Mouse (Mus musculus) common myeloid progenitor, adult 5-6 weeks (primary cell): ENCODE data around the gene Igsf8. TPM values are rescaled to one million over a fixed set of nuclear protein-coding genes. Genes with fewer than 3 reads are reported as not detected.

Experiments used
- ATAC-seq: replicated peaks from 2 replicates; pipeline ENCODE4 v1.8.0; 2016; ENCODE audit warnings: low read depth, mild to moderate bottlenecking, moderate TSS enrichment, inconsistent platforms; ENCODE audit not compliant: poor library complexity, severe bottlenecking
- total RNA-seq: library from RNA; stranded (forward); fragments of 200-1000, 187-1606 nt; gene quantifications from 2 replicates; pipeline ENCODE4 v1.2.3, GENCODE M21; 2017

Igsf8 gene
- 18.2 and 20.0 TPM in 2 replicates for total RNA-seq

DNA sequence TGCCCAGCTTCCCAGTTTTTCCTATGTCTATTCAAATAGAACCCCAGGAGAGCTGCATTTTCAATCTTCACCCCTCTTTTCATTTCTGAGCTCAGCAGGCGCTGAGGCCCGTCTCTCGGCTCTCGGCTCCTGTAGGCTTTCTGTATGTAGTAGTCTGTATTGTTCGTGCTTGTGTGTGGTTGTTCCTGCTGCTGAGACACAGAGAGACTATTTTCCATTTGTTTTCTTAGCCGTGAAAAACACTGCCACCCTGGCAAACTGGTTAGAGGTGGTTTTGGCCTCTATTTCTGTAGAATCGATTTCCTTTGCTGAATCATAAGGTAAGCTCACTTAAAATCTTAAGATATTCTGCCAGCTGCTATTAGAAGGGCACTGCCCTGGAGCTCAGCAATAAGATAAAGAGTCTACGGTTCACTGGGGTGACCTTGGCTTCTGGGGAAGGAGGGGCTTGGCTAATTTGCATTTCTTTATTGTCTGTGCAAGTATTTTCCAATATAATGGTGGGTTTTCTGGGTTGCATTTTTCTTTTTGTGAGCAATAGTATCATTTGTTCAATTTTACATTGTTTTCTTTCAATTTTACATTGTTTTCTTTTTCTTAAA, at the start of gene Igsf8:
Gene Igsf8 (plus strand): TSS at position 165 of the 602 bp plus-strand sequence.
- no peak for ATAC-seq

- no peak for ATAC-seq
Measured at GRCm38 (mm10) chr1:172212776-172213175, 48.7 kb upstream of the Igsf8 start.

DNA sequence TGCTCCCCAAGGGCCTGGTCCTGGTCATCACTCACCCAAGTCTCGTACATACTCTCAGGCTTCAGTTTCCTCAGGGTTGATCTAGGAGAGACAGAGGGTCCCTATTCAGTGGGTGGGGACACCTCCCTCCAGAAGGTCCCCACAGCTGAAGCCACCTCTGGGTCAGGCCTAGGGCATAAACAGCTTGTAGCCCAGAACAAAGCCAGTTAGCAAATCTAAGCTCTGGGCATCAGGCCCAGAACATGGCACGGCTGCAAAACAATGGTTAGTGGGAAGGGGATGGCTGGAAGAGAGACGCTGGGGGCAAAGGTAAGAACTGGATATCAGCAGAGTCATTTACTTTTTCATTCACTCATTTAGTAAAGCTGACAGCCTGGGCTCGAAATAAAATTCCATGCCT, 47.7 kb upstream of the Igsf8 start:
- no peak for ATAC-seq

DNA sequence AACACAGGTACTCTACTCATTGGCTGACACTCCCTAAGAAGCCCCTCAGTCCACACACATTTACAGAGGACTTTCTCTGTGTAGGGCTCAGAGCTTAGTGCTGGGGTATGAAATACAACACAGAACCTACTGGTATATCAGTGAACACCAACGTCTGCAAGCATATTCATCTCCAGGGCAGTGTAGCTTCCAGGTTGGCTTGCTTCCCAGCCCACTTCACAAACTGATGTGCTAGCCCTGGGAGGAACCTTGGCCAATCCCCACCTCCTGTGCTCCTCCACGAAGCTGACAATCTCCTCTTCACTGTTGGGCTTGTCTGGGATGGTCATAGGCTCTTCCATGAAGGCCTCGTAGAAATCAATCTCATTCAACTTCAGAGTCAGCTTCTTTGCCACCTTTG, 46.7 kb upstream of the Igsf8 start:
- ATAC-seq = no peak

DNA sequence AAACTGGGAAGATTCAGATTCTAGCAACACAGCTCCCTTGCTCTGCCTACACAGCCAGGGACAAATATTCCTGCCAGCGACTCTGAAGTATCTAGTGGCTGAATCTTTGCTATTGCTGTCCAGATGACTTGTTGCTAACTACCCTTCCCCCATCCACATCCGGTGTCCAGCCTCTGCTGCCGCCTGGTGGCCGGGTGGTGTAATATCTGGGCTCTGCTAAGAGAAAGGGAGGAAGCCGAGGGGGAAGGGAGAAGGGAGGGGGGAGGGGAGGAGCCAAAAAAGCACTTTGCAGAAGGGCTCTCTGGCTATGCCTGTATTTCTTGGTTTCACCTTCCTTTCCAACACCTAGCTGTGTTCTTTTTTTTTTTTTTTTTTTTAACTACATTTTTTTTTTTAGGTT, 44.3 kb upstream of the Igsf8 start:
- peak; percentile 98 for ATAC-seq

DNA sequence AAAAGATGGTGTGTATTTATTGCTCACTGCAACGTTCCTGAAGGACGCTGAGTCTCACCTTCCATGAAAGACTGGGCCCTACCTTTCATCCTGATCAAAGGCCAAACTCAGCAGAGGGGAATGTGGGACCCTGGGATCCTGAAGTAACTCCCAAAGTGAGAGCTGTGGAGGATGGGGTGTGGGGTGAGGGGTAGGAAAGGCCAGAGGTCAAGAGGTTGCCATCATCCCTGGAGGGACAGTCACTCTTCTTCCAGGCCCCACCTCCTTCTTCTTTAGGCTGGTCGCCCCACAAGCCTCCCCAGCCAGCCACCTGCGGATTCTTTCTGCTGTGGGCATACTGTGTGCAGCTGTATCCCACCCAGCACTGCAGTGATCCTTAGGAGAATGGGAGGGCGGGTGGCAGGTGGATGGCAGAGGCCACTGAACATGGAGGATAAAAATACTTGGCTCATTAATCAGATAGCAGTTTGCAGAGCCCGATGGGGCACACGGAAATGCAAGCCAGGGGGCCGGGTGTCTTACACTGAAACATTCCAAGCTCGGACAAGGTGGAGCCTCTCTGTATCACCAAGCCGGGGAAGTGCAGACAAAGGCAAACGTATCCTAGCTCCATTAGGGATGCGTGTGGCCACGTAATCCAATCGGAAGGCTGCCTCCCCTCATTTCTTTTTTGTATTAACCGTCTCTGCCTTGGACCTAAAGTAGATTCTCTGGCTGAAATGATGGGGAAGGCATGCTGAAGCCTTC, 43.1 kb upstream of the Igsf8 start:
- ATAC-seq = no peak

- no peak for ATAC-seq
Measured at GRCm38 (mm10) chr1:172219451-172220406, 41.7 kb upstream of the Igsf8 start, which contains the start of gene Casq1. Gene Casq1, minus strand, starts transcription at chr1:172219868.

- no peak for ATAC-seq
Measured at GRCm38 (mm10) chr1:172220414-172220813, 41.0 kb upstream of the Igsf8 start.

DNA sequence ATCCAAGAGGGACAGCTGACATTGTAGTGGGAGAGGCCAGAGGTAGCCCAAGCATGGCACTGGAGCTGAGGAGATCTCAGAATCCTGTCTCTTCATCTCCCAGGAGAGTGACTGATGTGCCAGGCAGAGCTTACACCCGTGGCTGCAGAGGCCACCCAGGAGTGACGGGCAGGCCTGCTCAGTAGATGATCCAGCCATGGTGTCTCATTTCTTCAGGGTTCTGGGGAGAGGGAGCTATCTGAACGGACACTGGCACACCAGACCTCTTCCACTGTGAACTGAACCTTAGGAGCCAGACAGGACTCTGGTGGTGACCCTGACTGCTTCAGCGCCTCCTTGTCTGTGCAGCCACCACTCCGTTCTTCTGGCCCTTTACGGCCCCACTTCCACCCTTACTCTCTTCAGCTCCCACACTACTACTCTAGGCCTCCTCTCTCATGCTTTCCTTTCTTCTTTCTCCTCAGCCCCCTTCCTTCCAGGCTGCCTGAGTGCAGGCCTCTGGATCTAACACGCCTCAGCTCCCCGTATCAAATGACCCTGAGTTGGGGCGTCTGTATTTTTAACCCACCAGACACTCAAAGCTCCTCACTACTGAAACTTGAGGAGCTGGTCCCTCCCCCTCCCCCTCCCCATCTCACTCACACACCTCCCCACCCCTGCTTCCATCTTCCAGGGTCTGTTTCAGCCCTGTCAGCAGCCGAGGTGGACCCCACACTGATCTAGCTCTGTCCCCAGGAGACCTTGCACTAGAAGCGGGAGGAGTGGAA, 40.0 kb upstream of the Igsf8 start:
- ATAC-seq = no peak

GRCm38 (mm10) chr1:172228209-172228608, 33.2 kb upstream of the Igsf8 start:
- ATAC-seq = no peak

DNA sequence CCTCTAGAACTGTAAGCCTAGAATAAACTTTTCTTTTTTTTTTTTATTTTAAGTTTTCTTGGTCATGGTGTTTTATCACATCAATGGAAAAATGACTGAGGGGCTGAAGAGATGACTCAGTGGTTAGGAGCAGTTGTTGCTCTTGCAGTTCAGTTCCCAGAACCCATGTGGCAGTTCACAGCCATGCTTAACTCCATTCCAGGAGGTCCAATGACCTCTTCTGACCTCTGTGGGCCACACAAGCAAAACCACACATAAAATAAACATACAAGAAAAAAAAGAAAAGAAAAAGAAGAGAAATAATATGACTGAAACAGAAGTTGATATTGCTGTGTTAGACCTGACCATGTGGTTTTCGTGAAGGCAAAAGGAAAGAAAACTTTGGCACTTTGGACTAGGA, 32.2 kb upstream of the Igsf8 start:
- ATAC-seq = no peak

- peak; percentile 81 for ATAC-seq
Measured at GRCm38 (mm10) chr1:172240945-172241708, 20.3 kb upstream of the Igsf8 start.

DNA sequence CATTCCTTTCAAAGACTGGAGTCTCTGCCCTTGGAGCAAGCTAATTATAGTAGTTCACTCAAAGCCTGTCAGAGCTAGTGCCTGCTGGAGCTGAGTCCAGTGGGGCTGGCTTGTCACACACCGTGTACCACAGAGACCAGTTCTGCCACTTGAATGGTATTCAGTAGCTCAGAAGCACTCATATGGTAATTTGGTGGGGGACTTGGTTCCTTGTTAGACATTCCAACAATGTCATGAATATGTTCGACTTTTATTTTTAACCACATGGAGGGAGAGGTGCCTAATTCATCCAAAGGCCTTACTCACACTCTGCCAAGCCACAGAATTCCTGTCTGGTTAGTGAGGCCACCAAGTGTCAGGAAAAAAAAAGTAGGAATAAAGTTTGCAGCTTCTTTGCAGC, 19.0 kb upstream of the Igsf8 start:
- no peak for ATAC-seq

GRCm38 (mm10) chr1:172243547-172244205, 17.8 kb upstream of the Igsf8 start:
- ATAC-seq = no peak

DNA sequence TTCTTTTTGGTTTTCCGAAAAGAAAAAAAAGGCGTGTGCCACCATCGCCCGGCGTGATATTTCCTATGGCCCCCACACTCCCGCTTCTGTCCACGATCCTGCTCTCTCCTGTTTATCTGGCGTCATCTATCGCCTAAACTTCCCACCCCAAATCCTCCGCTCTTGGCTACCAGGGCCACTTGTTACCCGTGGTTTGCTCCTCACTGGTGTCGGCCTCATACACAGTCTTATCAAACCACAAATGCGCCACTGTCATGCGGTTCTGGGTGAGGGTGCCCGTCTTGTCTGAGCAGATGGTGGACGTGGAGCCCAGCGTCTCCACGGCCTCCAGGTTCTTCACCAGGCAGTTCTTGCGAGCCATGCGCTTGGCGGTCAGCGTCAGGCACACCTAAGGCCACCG, 16.8 kb upstream of the Igsf8 start:
- peak; percentile 59 for ATAC-seq

DNA sequence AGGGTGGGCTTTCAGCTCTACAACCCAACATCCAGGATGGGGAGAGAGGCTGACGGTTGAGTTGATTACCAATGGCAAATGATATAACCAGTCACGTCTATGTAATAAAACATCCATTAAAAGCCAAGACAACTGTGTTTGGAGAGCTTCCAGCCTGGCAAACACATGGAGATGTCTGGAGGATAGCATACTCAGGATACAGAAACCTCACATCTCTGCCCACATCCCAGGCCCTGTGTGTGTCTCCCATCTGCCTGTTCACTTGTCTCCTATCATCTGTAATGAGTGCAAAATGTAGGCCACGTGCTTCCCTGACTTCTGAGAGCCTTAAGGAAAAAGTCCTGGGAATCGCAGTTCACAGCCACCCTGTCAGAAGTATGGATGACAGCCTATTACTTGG, 14.2 kb upstream of the Igsf8 start:
- no peak for ATAC-seq

DNA sequence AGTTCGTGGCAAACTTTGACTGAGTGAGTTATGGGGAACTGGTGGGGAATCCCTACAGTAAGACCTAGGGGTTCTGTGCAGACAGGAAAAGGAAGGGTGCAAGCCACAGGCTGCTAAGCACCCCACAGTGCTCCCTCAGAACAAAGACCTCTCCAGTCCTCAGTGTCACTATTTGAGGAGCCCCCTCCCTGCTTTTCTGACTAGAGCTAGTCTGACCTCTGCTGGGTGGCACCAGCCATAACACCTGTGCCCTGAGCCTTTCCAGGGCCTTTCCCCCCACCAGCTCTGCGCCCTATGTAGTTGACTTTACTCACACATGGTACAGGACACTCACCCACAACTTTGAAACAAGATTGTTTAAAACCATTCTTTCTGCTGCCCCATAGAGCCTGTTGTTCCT, 13.8 kb upstream of the Igsf8 start:
- ATAC-seq = peak; percentile 71

DNA sequence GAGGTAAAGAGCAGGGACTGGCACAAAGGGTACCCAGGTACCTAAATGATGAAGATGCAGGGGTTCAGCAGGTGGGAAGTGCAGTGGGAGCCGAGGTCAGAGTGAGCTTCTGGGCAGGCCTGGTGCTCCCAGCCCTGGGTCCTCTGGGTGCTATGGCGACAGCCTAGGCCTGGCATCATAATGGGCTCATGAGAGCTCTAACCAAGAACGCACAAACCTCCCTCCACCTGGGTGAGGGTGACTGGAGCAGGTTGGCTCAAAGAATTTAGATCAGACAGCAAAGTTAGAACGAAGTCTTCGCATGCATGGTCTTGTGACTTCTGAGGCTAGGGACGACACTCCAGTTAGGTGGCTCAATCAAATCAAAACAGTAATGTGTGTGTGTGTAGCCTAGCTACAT, 3.1 kb upstream of the Igsf8 start, which contains the start of gene Atp1a4:
Gene Atp1a4 (minus strand): TSS at position 101 of the 400 bp plus-strand sequence.
- no peak for ATAC-seq

- no peak for ATAC-seq
Measured at GRCm38 (mm10) chr1:172271208-172271607, 9.8 kb downstream of the Igsf8 start.
